Mouse (Mus musculus) heart, adult 2 months (tissue): ENCODE data around the gene Ptk6. TPM values are rescaled to one million over a fixed set of nuclear protein-coding genes. Genes with fewer than 3 reads are reported as not detected.

Experiments used
- DNase-seq, 2 experiments: peaks; one replicate each; pipeline ENCODE4 v3.0.0; 2021
- H3K27ac ChIP-seq: fragments of 200-600 bp; 2 replicates; pipeline ENCODE4 v1.8.1; 2022
- H3K27me3 ChIP-seq: fragments of 200-500 bp; 2 replicates; pipeline ENCODE4 v1.6.1; 2012; ENCODE audit warnings: mild to moderate bottlenecking, low read length, inconsistent platforms, mixed read lengths; ENCODE audit not compliant: control insufficient read depth, insufficient read depth
- H3K36me3 ChIP-seq: fragments of 200-500 bp; 2 replicates; pipeline ENCODE4 v1.6.1; 2012; ENCODE audit warnings: low read length, inconsistent platforms; ENCODE audit not compliant: control insufficient read depth, insufficient read depth
- H3K4me1 ChIP-seq: fragments of 200-500 bp; 2 replicates; pipeline ENCODE4 v1.6.1; 2011; ENCODE audit warnings: low read length; ENCODE audit not compliant: control insufficient read depth, insufficient read depth
- H3K4me3 ChIP-seq: fragments of 200-600 bp; 2 replicates; pipeline ENCODE4 v1.8.1; 2022
- H3K79me2 ChIP-seq: fragments of 200-500 bp; replicated peaks from 2 replicates; pipeline ENCODE4 v1.6.1; 2012; ENCODE audit warnings: mild to moderate bottlenecking, inconsistent platforms, low read length, moderate library complexity, mixed read lengths; ENCODE audit not compliant: control insufficient read depth, insufficient read depth
- H3K9ac ChIP-seq: fragments of 200-500 bp; 2 replicates; pipeline ENCODE4 v1.6.1; 2012; ENCODE audit warnings: low read depth, mild to moderate bottlenecking, control low read depth, inconsistent platforms, low read length, mixed read lengths
- CTCF ChIP-seq: fragments of 200-600 bp; IDR thresholded peaks from 2 replicates; pipeline ENCODE4 v1.8.1; 2022; ENCODE audit warnings: antibody characterized with exemption, mild to moderate bottlenecking, moderate library complexity
- EP300 ChIP-seq: fragments of 200-500 bp; IDR thresholded peaks from 2 replicates; pipeline ENCODE4 v1.6.1; 2011; ENCODE audit warnings: low read depth, low read length, control low read depth; ENCODE audit not compliant: insufficient read depth
- POLR2A ChIP-seq: fragments of 200-500 bp; IDR thresholded peaks from 2 replicates; pipeline ENCODE4 v1.6.1; 2011; ENCODE audit warnings: mild to moderate bottlenecking, low read depth, low read length, control low read depth; ENCODE audit not compliant: insufficient read depth
- WGBS: fragments of 180-500 bp; shearing (Covaris S2); methylation state at CpG from one replicate; pipeline ENCODE4 v1.1.7; 2018; 5-methylcytosine and 5-hydroxymethylcytosine counted together
- intact Hi-C: fragments of 180-260 bp; cut with DNase I; formaldehyde crosslinking; loops from one replicate; pipeline ENCODE4 v1.15.1; 2025
- long read RNA-seq: library from polyadenylated mRNA; stranded (forward); transcript quantifications from one replicate; pipeline ENCODE4 v2.0.0, GENCODE M21; 2021
- polyA plus RNA-seq: library from polyadenylated mRNA; depleted of rRNA; stranded (reverse); fragments of >200 nt; gene quantifications from 2 replicates; pipeline ENCODE4 v1.2.3, GENCODE M21; 2012; rRNA removed
- total RNA-seq, 2 experiments: library from RNA; stranded (reverse); gene quantifications; 2 replicates each; pipeline ENCODE4 v1.2.3; 2021

The Ptk6 gene
- total RNA-seq (under 1 TPM in 1 of 2 experiments, not detected in 1; 0.07 TPM), polyA plus RNA-seq (0.03 TPM in 1 of 2 replicates, not detected in the other)
- long read RNA-seq = 0 reads

DNA sequence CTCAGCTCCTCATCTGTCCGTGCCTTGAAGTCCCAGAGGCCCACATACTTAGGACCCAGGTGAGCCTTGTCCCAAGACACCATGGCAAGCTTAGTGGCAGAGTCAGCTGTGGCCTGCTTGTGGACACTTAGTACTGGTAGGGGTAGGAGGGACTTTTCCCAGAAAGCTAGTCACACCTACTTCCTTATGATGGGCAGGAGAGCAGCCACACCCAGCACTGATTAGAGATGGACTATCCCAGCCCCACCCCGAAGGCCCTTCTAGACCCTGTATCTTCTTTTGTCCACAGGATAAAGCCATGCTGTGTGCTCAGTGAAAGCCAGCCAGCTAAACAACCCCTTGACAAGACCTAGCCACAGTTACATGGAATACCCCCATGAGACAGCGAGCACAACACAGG lies at the start of gene Ptk6:
Gene Ptk6, minus strand, starts transcription at position 368 of the 400 bp plus-strand sequence.
- no peaks in the 10 kb centered on the region for H3K36me3 ChIP-seq
- no peak for TF ChIP-seq POLR2A
- TF ChIP-seq CTCF = no peak
- no peak for TF ChIP-seq EP300
- WGBS = 81% methylated on average over 3 of the region's 3 CpGs
- intact Hi-C loops = no loop called here
- H3K79me2 ChIP-seq = no peaks in the 10 kb centered on the region
- no peaks in the 10 kb centered on the region for H3K4me1 ChIP-seq
- H3K27ac ChIP-seq = no peak within 1 kb of the TSS
- no peak for DNase-seq
- no peaks in the 10 kb centered on the region for H3K27me3 ChIP-seq
- no peak within 1 kb of the TSS for H3K4me3 ChIP-seq
- no peak within 1 kb of the TSS for H3K9ac ChIP-seq

DNA sequence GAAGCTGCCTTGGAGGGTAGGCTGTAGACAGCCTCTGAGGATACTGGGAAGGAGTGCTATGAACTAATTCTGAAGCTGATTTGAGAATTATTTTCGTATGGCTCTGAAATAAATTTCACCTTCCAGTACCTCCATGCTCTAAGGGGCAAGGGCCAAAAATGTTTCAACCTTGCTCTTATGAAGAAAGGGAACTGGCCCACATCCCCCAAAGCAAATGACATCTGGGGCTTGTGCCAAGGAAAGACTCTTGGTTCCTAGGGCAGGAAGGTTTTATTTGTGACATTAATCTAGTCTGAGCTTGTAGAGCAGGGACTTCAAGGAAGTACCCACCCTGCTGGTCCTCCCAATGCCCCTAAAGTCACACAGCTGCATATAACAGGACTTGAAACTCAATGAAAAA lies 49.3 kb upstream of the Ptk6 start:
- TF ChIP-seq POLR2A = no peak
- TF ChIP-seq EP300 = no peak
- no peak for TF ChIP-seq CTCF
- 89% methylated on average over 1 of the region's 1 CpGs for WGBS
- Histone ChIP-seq H3K79me2 (no peaks in the 10 kb centered on the region), H3K27me3 (no peaks in the 10 kb centered on the region), H3K27ac (no peak overlapping the region), H3K4me3 (no peak overlapping the region), H3K36me3 (no peaks in the 10 kb centered on the region), H3K9ac (no peak overlapping the region), H3K4me1 (no peaks in the 10 kb centered on the region)
- no peak for DNase-seq
- intact Hi-C loops = no loop called here

DNA sequence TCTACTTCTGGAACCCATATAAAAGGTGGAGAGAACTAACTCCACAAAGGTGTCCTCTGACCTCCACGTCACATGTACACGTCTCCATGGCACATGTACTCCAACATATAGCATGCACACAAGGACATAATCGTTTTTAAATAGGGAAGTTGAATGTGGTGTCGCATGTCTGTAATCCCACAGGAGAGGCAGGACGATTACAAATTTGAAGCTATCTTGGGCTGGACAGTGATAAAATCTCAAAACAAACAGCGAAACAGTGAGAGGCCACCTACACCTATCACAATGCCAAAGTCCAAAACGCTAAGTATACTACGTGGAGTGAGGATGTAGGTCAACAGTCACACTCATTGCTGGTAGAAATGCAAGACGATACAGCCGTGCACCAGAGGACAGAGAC lies 46.6 kb upstream of the Ptk6 start:
- H3K4me3 ChIP-seq = no peak overlapping the region
- DNase-seq = no peak
- no peaks in the 10 kb centered on the region for H3K4me1 ChIP-seq
- WGBS = 77% methylated on average over 10 of the region's 10 CpGs
- intact Hi-C loops = no loop called here
- no peak overlapping the region for H3K27ac ChIP-seq
- no peaks in the 10 kb centered on the region for H3K79me2 ChIP-seq
- no peaks in the 10 kb centered on the region for H3K36me3 ChIP-seq
- H3K27me3 ChIP-seq = no peaks in the 10 kb centered on the region
- no peak for TF ChIP-seq POLR2A
- TF ChIP-seq CTCF = no peak
- TF ChIP-seq EP300 = no peak
- no peak overlapping the region for H3K9ac ChIP-seq

DNA sequence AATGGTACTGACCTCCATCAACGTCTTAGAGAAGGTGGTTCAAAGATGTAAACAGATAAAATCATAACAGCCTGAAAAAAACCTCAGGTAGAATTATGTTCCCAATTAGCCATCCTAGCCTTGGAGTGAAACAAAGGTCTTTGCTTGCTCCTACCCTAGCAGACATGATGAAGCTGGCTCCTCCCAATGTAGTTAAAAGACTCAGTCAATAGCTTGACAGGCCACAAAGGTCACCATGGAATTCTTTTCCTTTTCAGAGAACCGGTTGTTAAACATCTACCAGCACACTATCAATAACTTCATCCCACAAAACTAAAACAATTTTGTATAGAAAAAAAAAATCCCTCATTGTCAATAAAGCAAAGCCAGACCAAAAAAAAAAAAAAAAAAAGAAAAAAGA lies 42.4 kb upstream of the Ptk6 start:
- H3K27ac ChIP-seq = no peak overlapping the region
- 60% methylated on average over 2 of the region's 2 CpGs for whole genome bisulfite sequencing
- peaks cover 7% of the 10 kb centered on the region; the same call in 1 of the 2 replicates for H3K4me1 ChIP-seq
- no peak for TF ChIP-seq EP300
- TF ChIP-seq POLR2A = no peak
- TF ChIP-seq CTCF = no peak
- no peaks in the 10 kb centered on the region for H3K79me2 ChIP-seq
- no peaks in the 10 kb centered on the region for H3K36me3 ChIP-seq
- no peak overlapping the region for H3K9ac ChIP-seq
- H3K27me3 ChIP-seq = no peaks in the 10 kb centered on the region
- intact Hi-C loops = no loop called here
- H3K4me3 ChIP-seq = no peak overlapping the region
- DNase-seq = no peak

DNA sequence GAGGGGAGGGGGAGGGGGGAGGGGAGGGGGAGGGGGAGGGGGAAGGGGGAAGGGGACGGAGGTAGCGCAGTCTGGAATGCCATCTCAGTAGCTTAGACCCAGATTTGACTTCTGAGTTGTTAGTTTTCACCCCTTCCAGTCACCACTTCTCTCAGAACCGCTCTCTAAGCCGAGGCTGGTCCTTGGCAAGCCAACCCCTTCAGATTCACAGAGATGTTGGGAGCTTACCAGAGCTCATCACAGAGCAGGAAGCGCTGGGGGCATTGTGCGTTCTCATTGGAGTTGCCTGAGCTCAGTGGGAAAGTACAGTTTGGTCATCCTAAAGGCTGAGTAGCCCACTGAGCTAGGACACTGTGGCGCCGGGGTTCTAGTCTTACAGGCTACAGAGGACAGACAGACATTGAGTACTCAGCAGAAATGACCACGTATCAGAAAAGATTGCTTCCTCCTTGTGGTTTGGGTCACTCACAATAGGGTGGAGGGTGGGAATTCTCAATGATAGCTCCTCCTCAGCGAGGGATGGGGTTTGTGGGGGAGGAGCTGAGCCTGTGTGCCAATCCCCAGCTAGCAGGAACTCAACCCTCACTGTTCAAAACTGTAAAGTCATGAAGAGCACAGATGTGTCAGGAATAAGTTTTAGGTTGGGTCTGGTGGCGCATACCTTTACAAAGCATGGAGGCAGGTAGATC lies 41.3 kb upstream of the Ptk6 start:
- no peak for TF ChIP-seq EP300
- TF ChIP-seq CTCF = no peak
- no peak for TF ChIP-seq POLR2A
- 35% methylated on average over 11 of the region's 11 CpGs for WGBS
- H3K27ac ChIP-seq = peak overlapping the region; percentile 8; the same call in 1 of the 2 replicates
- H3K27me3 ChIP-seq = no peaks in the 10 kb centered on the region
- intact Hi-C loops = loop anchor here (2.0 to 5.0 kb wide), 2 partner anchors 45 to 73 kb away; partner anchors contain the start of genes Gmeb2 and Rtel1
- peaks cover 12% of the 10 kb centered on the region for H3K4me1 ChIP-seq
- H3K79me2 ChIP-seq = no peaks in the 10 kb centered on the region
- DNase-seq = peak; percentile 49 to 61
- peak overlapping the region; percentile 10; the same call in 1 of the 2 replicates for H3K4me3 ChIP-seq
- no peak overlapping the region for H3K9ac ChIP-seq
- no peaks in the 10 kb centered on the region for H3K36me3 ChIP-seq

DNA sequence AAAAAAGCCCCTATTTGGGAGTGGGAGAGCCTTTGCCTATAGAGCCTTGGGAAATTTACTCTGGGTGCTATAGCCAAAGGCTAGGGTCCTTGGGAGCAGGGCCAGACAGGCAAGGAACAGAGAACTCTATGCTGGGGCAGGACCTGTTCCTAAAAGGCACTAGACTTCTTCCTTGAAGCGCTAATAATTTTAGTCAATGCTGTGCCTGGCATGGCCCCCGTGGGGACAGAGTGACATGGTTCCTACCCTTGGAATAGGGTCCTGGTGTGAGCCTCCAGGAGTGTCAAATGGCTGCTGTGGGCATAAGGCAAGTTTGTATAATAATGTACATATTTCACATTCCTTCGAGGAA lies 39.7 kb upstream of the Ptk6 start:
- peak overlapping the region; percentile 88 for H3K27ac ChIP-seq
- peaks cover 12% of the 10 kb centered on the region for H3K4me1 ChIP-seq
- H3K79me2 ChIP-seq = no peaks in the 10 kb centered on the region
- 66% methylated on average over 3 of the region's 3 CpGs for WGBS
- intact Hi-C loops = loop anchor here (2.0 to 5.0 kb wide), 2 partner anchors 47 to 75 kb away; partner anchors contain the start of genes Gmeb2 and Rtel1
- no peak for DNase-seq
- no peak overlapping the region for H3K9ac ChIP-seq
- TF ChIP-seq EP300 = no peak
- no peak for TF ChIP-seq CTCF
- TF ChIP-seq POLR2A = no peak
- H3K36me3 ChIP-seq = no peaks in the 10 kb centered on the region
- no peaks in the 10 kb centered on the region for H3K27me3 ChIP-seq
- peak overlapping the region; percentile 86 for H3K4me3 ChIP-seq
